Mouse (Mus musculus) intestine, embryonic 16.5 days (tissue): Measurements from ENCODE around the gene Sik1. TPM values are rescaled to one million over a fixed set of nuclear protein-coding genes. Genes with fewer than 3 reads are reported as not detected.

Experiments
- ATAC-seq: fragments of 200-750 bp; cut with Nextera tagmentation; 2 replicates; pipeline ENCODE4 v1.8.0; 2017; ENCODE audit warnings: moderate TSS enrichment, moderate library complexity
- H3K27ac ChIP-seq: fragments of 300-500 bp; sonication (generic); 2 replicates; pipeline ENCODE4 v1.5.1; 2014; ENCODE audit warnings: mild to moderate bottlenecking, low read length
- H3K27me3 ChIP-seq: fragments of 300-500 bp; sonication (generic); replicated peaks from 2 replicates; pipeline ENCODE4 v1.6.1; 2014; ENCODE audit warnings: low read length, control low read depth, mixed read lengths; ENCODE audit not compliant: control insufficient read depth, insufficient read depth
- H3K36me3 ChIP-seq: fragments of 300-500 bp; sonication (generic); 2 replicates; pipeline ENCODE4 v1.6.1; 2014; ENCODE audit warnings: low read length, control low read depth; ENCODE audit not compliant: control insufficient read depth, insufficient read depth
- H3K4me1 ChIP-seq: fragments of 300-500 bp; sonication (generic); 2 replicates; pipeline ENCODE4 v1.6.1; 2014; ENCODE audit warnings: low read length, control low read depth, mixed read lengths; ENCODE audit not compliant: control insufficient read depth, insufficient read depth
- H3K4me2 ChIP-seq: fragments of 300-500 bp; sonication (generic); 2 replicates; pipeline ENCODE4 v1.6.1; 2014; ENCODE audit warnings: low read depth, low read length, control low read depth
- H3K4me3 ChIP-seq: fragments of 300-500 bp; sonication (generic); 2 replicates; pipeline ENCODE4 v1.5.1; 2014; ENCODE audit warnings: mild to moderate bottlenecking, low read length
- H3K9ac ChIP-seq: fragments of 300-500 bp; sonication (generic); 2 replicates; pipeline ENCODE4 v1.6.1; 2014; ENCODE audit warnings: low read depth, low read length
- H3K9me3 ChIP-seq: fragments of 300-500 bp; sonication (generic); 2 replicates; pipeline ENCODE4 v1.6.1; 2016; ENCODE audit warnings: low read length, control low read depth; ENCODE audit not compliant: control insufficient read depth
- WGBS: fragments of 180-500 bp; shearing (Covaris S2); extraction: QIAGEN DNeasy Blood & Tissue Kit; methylation state at CpG from one replicate; pipeline ENCODE4 v1.1.7; 2014; 5-methylcytosine and 5-hydroxymethylcytosine counted together
- polyA plus RNA-seq: library from polyadenylated mRNA; unstranded; fragments of >200 nt; fragmentation: Nextera tagmentation; extraction: Ambion mirVana; gene quantifications from 2 replicates; pipeline ENCODE4 v1.2.1, GENCODE M21; 2015

Gene Sik1
- polyA plus RNA-seq, 1 experiment from 2014 or later: 5.7 TPM

GRCm38 (mm10) chr17:31877650-31878141 lies 22.1 kb upstream of the Sik1 start:
- Histone ChIP-seq H3K27me3 (no peaks in the 10 kb centered on the region), H3K36me3 (no peaks in the 10 kb centered on the region), H3K4me1 (peaks cover 13% of the 10 kb centered on the region), H3K9me3 (no peaks in the 10 kb centered on the region), H3K27ac (no peak overlapping the region), H3K9ac (peak overlapping the region; percentile 4; the same call in 1 of the 2 replicates), H3K4me2 (no peak overlapping the region), H3K4me3 (no peak overlapping the region)
- WGBS: 42% methylated on average over 14 of the region's 14 CpGs
- 0 out of 2 replicates have a peak, but pooled peaks have one; percentile 36 for ATAC-seq

- Histone ChIP-seq H3K36me3 (no peaks in the 10 kb centered on the region), H3K27me3 (no peaks in the 10 kb centered on the region), H3K9ac (peak overlapping the region; percentile 4; the same call in 1 of the 2 replicates), H3K4me3 (no peak overlapping the region), H3K4me1 (peaks cover 13% of the 10 kb centered on the region), H3K27ac (no peak overlapping the region), H3K9me3 (no peaks in the 10 kb centered on the region), H3K4me2 (no peak overlapping the region)
- 78% methylated on average over 4 of the region's 4 CpGs for WGBS
- no peak for ATAC-seq
These were observed 21.6 kb upstream of the Sik1 start for GRCm38 (mm10) chr17:31877181-31877581.

DNA sequence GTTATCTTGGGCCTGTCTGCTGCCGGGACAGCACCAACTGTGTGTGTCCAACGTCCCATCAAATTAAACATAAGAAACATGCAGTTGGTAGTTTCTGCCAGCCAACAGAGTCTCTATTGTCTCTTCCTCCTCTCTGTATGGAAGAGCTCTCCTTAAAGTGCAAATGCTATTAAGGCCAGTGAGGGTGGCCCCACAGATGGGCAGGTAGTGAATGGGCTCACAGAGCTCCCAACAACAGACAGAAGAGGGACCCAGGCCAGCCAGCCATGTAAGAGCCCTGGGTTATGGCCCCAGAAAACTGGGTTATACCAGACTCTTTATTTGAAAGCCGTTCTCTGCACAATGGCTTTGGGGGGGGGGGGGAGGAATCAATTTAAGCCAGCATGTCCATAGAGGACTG lies 21.2 kb upstream of the Sik1 start:
- H3K27ac ChIP-seq: no peak overlapping the region
- peaks cover 17% of the 10 kb centered on the region for H3K4me1 ChIP-seq
- no peak overlapping the region for H3K4me3 ChIP-seq
- H3K27me3 ChIP-seq: no peaks in the 10 kb centered on the region
- H3K9ac ChIP-seq: 0 out of 2 replicates have a peak overlapping the region, but pooled peaks have one; percentile 4
- H3K36me3 ChIP-seq: no peaks in the 10 kb centered on the region
- WGBS: 63% methylated on average over 3 of the region's 3 CpGs
- no peak overlapping the region for H3K4me2 ChIP-seq
- H3K9me3 ChIP-seq: no peaks in the 10 kb centered on the region
- ATAC-seq: no peak

- H3K27ac ChIP-seq: no peak overlapping the region
- 86% methylated on average over 10 of the region's 10 CpGs for WGBS
- no peak overlapping the region for H3K4me3 ChIP-seq
- H3K27me3 ChIP-seq: no peaks in the 10 kb centered on the region
- H3K4me1 ChIP-seq: peaks cover 28% of the 10 kb centered on the region
- ATAC-seq: no peak
- no peaks in the 10 kb centered on the region for H3K36me3 ChIP-seq
- H3K9ac ChIP-seq: no peak overlapping the region
- no peak overlapping the region for H3K4me2 ChIP-seq
- H3K9me3 ChIP-seq: no peaks in the 10 kb centered on the region
These were observed 19.8 kb upstream of the Sik1 start for GRCm38 (mm10) chr17:31875326-31875930.

GRCm38 (mm10) chr17:31874691-31875090 lies 19.1 kb upstream of the Sik1 start:
- no peak overlapping the region for H3K4me2 ChIP-seq
- H3K36me3 ChIP-seq: no peaks in the 10 kb centered on the region
- ATAC-seq: no peak
- no peaks in the 10 kb centered on the region for H3K27me3 ChIP-seq
- peaks cover 28% of the 10 kb centered on the region for H3K4me1 ChIP-seq
- H3K27ac ChIP-seq: no peak overlapping the region
- 83% methylated on average over 12 of the region's 12 CpGs for WGBS
- H3K9ac ChIP-seq: no peak overlapping the region
- H3K9me3 ChIP-seq: no peaks in the 10 kb centered on the region
- H3K4me3 ChIP-seq: no peak overlapping the region

DNA sequence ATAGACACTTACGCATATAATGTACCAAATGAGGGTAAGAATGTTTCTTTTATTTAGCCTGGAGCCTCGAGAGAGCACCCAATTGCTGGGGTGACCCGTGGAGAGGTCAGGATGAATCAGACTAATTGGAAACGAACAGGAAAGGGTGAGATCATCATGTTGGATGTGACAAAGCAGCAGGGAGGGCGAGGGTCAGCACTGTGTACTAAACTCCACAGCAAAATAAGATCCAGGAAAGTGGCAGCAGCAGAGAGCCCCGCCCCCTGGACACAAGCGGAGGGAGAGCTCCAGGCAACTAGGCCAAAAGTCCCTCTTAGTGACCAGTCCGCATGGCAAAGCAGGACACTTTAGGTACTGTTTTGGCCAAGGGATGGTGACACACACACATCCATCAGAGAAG lies 18.4 kb upstream of the Sik1 start:
- WGBS: 57% methylated on average over 8 of the region's 8 CpGs

DNA sequence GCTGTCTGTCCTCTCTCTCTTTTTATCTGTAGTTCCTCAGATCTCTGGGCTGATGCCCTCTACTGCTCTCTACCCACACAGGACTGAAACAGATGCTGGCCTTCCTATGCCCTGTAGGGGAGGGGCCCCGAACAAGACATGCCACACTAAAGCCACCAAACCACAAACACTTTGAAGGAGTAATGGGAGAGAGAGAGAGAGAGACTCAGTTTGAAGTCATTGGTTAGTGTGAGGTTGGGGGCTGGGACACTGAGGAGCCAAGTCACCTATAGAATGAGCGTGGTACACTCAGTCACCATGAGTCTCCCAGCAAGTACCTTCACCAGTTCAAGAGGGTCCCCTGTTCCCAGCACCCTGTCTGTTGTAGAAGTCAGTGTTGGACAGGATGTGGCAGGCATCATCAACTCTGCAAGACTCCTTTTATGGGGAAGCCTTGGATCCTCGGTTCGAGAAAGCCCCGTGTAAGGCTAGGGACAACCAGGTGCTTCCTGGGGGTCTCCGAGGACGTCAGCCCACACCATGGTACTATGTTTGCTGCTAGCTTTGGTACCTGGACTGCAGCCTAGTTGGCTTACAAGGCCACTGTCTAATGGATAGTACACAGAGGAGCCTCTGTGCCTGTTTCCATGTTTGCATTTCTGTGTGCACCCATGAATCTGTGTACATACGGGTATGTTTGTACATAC lies 17.7 kb upstream of the Sik1 start:
- H3K4me2 ChIP-seq: no peak overlapping the region
- peaks cover 29% of the 10 kb centered on the region for H3K4me1 ChIP-seq
- H3K27ac ChIP-seq: no peak overlapping the region
- ATAC-seq: no peak
- WGBS: 76% methylated on average over 8 of the region's 8 CpGs
- no peak overlapping the region for H3K9ac ChIP-seq
- H3K9me3 ChIP-seq: no peaks in the 10 kb centered on the region
- H3K36me3 ChIP-seq: no peaks in the 10 kb centered on the region
- no peak overlapping the region for H3K4me3 ChIP-seq
- H3K27me3 ChIP-seq: no peaks in the 10 kb centered on the region

More for the DNA sequence above, 18.4 kb upstream of the Sik1 start:
- no peak for ATAC-seq
- Histone ChIP-seq H3K27me3 (no peaks in the 10 kb centered on the region), H3K27ac (no peak overlapping the region), H3K4me2 (no peak overlapping the region), H3K4me1 (peaks cover 28% of the 10 kb centered on the region), H3K36me3 (no peaks in the 10 kb centered on the region), H3K9me3 (no peaks in the 10 kb centered on the region), H3K9ac (no peak overlapping the region), H3K4me3 (no peak overlapping the region)

GRCm38 (mm10) chr17:31872826-31873165 lies 17.2 kb upstream of the Sik1 start:
- Histone ChIP-seq H3K4me1 (peaks cover 27% of the 10 kb centered on the region), H3K4me2 (no peak overlapping the region), H3K9me3 (no peaks in the 10 kb centered on the region), H3K36me3 (no peaks in the 10 kb centered on the region), H3K27ac (no peak overlapping the region), H3K27me3 (no peaks in the 10 kb centered on the region), H3K9ac (no peak overlapping the region), H3K4me3 (no peak overlapping the region)
- WGBS: 81% methylated on average over 7 of the region's 7 CpGs
- ATAC-seq: no peak

DNA sequence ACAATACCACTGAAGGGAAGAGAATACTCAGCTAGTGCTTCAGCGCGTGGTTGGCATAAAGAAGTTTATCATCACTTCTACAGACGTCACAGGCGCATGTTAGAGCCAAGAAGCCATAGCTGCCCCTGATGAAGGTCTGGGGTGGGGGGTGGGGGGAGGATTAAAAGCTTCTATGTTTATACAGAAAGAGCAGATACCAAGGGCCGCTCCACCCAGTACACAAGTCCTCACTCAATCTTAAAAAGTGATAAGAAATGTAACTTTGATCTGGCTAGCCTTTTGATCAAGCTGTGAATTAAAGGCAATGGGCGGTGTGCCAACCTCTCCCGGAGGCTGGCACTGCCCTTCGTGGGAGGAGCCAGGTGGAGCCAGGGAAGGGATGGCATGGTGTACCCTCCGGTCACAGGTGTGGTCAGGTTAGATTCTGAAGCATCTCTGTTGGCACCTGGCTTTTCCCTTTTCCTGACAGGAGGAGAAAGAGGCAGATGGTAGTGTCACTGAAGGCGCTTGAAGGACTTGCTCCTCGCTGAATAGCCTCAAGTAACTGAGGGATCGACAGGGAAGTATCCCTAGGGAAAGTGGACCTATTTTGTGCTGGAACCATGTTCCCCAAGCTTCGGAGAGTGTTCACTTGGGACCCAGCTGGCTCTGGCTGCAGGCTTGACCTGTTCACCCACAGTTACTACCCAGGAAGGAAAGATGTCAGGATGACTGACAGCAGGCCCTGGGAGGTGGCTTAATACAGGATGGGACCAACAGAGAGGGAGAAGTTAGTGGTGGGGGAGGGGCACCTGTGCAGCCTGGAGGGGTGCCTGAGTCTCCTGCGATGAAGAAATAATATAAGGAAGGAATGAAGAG lies 16.6 kb upstream of the Sik1 start:
- Histone ChIP-seq H3K4me2 (no peak overlapping the region), H3K9me3 (no peaks in the 10 kb centered on the region), H3K9ac (no peak overlapping the region), H3K27me3 (no peaks in the 10 kb centered on the region), H3K27ac (no peak overlapping the region), H3K4me3 (no peak overlapping the region), H3K36me3 (no peaks in the 10 kb centered on the region), H3K4me1 (peaks cover 21% of the 10 kb centered on the region)
- WGBS: 69% methylated on average over 14 of the region's 14 CpGs
- no peak for ATAC-seq
